Mouse (Mus musculus) ovary, postnatal 10 days (tissue): Measurements from ENCODE around the gene Copz1.
A peak's percentile ranks its signal among the peaks of the same experiment; 100 is the strongest.
"Not testable (repeated sequence)": the region's sequence is repeated elsewhere in the genome, so short reads cannot be mapped to it uniquely, and the experiment has no call there.

ENCODE experiments used
- DNase-seq: peaks from one replicate; pipeline ENCODE4 v3.0.0; 2022; ENCODE audit warnings: low spot score

The Copz1 gene

GRCm38 (mm10) chr15:103252660-103253059 lies 19.9 kb upstream of the Copz1 start:
- no peak for DNase-seq

- no peak for DNase-seq
These were observed 19.2 kb upstream of the Copz1 start for GRCm38 (mm10) chr15:103253352-103253751.

DNA sequence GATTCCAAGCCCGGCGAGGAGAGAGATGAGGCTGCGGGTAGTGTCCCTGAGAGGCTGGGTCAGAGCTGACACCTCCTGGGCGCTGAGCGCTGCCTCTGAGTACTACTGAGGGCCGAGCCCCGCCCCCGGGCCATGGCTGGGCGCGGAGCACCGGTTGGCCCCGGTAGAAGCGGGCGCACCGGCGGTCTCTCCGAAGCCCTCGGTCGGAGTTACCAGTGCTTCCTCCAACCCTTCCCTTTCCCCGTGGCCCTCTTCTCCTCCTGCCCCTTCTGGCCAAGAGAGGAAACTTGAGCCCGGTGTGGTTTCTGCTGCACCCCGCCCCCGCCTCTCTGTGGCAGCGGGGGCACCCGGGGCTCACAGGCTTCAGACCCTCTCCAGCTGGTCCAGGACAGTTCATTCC lies 17.3 kb upstream of the Copz1 start:
- DNase-seq, result peak; percentile 12

DNA sequence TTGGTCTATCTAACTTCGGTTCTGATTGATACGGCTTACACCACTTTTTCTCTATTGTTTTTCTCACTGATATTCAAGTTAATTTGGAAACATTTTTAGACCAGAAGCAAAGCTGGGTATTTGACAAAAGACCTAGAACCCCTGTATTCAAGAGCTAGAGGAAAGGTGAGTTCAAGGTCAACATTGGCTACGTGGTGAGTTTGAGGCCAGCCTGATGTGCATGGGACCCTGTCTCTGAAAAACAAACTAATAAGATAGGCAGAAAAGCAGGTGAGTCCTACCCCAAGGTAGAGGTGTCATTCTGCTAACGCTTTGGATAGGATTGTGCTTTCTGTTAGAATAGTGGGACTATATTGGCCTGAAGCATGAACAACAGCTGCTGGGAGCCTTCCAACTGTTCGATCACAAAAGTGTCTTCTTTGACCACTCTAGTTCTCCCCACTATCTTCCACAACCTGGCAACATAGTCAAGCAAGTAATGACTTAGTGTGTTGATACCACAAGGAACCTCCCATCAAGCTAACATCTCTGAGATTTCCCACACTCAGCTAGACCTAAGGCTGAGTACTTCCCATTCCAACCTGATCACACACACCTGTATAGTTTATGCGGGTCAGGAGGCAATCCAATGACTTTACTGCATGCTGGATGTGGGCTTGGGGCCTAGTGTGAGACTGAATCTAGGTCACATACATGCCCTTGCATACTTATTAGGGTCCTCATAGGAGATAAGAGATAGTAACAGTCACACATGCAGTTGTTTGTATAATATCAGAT lies 16.1 kb upstream of the Copz1 start:
- no peak for DNase-seq

DNA sequence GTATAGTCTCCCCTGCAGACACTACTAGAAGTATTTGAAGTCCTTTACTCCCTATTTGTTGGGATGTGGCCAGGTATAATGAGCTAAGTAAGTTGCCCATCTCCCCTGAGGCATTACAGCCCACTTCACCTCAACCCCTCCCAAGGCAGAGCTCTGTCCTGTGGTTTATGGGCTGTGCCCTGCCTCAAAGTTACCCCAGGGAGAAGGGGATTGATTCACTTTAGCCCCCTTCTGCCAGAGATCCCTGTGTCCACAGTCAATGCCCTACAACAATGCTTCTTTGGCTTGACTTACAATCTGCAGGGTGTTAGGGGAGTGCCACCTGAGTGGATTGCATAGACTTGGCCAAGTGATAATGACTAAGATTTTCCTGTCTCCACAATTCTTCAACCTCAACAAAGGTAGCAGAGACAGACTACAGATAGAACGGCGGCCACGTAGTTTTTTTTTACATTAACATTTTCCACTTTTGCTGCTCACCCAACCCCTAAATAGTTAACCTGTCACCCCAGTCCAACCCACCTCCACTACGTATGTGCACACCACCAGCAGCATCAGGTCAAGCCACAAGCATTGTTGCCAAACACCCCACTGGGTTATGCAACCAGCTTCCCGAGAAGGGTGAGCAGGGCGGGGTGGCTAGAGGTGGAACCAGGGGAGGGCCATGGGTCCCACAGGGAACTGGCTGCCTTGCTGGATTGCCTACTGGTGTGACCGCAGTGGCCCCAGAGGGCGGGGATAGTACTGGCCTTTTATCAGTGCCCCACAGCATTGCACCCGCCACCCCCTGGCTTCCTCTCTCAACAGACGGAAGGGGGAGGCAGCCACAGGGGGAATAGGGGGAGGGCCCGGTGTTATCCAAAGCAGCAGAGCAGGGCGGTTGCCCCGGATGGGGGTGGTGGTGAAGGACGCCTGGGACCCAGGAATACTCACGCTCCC lies 14.5 kb upstream of the Copz1 start, which contains the start of gene Nfe2:
Nfe2 (minus strand) TSS at position 614 of the 939 bp plus-strand sequence.
- DNase-seq, result peak; percentile 14

- DNase-seq, result no peak
These were observed 13.4 kb upstream of the Copz1 start for GRCm38 (mm10) chr15:103259162-103259561.

DNA sequence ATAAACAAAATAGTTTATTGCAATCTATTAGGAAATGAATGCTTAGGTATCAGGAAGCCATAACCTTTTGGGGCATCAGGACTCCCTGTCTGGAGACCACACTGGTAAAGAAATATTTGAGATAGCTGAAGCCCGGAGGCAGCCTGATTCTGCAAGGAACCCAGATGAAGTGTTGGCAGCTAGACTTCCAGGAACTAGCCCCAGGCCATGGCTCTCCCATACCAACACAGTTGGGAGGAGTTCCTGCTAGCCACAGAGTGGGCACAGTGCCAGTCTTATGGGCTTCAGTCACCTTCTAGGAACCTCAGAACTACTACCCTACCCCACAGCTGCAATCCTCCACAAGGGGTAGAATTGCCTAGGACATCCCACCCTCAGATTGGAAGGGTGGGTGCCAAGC lies 12.5 kb upstream of the Copz1 start:
- DNase-seq, result no peak

- no peak for DNase-seq
These were observed 7.7 kb upstream of the Copz1 start for GRCm38 (mm10) chr15:103264794-103265193.

DNA sequence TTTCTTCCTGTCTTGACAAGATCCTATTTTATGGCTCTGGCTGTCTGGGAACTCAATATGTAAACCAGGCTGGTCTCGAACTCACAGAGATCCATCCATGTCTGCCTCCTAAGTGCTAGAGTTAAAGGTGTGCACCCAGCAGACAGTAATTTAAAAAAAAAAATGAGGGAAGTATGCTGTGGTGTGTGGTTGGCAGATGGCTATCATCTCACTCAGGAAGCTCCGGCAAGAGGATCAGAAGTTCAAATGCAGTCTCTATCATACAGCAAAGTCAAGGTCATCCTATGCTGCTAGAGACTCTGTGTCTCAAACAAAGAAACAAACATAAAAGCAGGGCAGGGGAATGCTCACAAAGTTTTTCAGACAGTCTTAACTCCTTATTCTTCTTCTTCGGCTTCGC lies 3.6 kb upstream of the Copz1 start:
- DNase-seq, result no peak

- DNase-seq, result not testable (repeated sequence)
These were observed 3.4 kb downstream of the Copz1 start for GRCm38 (mm10) chr15:103275943-103276342.

DNA sequence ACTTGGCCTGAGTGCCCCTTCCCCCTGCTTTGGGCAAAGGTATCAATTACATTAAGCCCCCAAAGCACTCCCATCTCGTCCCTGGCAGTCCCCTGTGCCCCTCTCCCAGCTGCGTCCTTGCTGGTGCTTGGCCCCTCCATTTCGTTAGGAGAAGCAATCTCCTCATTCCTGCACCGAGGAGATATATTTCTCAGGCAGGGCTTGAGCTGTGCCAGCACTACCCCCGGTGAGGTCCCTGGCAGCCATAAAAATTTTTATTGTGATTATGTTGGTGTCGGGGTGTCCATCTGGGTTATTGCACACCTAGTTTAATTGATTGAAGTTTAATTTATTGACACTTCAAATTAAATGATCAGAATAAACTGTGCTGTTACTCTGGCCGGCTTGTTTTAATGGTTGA lies 5.4 kb downstream of the Copz1 start:
- DNase-seq, result no peak

GRCm38 (mm10) chr15:103279750-103280149 lies 7.2 kb downstream of the Copz1 start:
- no peak for DNase-seq

GRCm38 (mm10) chr15:103280817-103281464 lies 8.4 kb downstream of the Copz1 start:
- no peak for DNase-seq

GRCm38 (mm10) chr15:103281465-103282205 lies 9.1 kb downstream of the Copz1 start:
- no peak for DNase-seq

DNA sequence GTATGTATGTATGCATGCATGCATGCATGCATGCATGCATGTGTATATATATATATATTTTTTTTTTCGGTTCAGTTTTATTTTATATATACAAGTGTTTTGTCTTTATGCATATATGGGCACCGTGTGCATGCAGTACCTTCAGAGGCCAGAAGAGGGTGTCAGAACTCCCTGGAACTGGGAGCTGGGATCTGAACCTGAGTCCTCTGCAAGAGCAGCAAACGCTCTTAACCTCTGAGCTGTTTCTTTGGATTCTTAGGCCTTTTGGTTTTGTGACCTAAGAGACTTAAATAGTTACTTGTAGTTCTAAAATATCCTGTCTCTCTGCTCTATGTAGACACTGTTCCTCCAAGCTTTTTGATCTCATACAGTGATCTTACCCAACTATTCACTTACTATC lies 11.6 kb downstream of the Copz1 start:
- no peak for DNase-seq

- DNase-seq, result no peak
These were observed 12.1 kb downstream of the Copz1 start for GRCm38 (mm10) chr15:103284647-103285046.

DNA sequence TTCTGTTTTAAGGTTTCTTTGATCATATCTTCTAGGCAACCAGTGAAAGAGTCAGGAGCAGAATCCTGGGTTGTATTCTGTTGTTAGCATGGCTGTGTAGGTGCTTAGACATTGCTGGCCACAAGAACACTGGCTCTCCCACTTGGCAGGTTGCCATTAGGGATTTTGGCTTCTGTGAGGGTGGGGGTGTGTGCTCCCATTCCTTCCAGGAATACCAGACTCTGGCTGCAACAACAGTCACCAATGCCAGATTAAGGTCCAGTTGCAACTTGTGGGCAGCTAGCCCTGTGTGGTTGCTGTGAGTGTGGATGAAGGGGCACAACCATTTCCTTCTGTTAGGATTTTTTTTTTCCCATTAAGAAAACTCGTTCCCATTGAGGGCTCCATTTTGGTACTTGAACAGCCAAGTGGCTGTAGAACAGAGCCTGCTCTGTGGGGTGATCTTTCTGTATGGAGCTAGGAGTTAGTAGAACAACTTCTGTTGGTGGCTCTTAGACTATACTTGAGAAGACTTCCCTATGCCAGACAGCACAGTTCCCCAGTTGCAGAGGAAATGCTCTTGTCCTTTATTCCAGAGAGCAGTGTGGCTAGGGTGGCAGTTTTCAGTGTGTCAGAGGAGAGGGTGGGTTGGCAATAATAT lies 13.4 kb downstream of the Copz1 start:
- no peak for DNase-seq

DNA sequence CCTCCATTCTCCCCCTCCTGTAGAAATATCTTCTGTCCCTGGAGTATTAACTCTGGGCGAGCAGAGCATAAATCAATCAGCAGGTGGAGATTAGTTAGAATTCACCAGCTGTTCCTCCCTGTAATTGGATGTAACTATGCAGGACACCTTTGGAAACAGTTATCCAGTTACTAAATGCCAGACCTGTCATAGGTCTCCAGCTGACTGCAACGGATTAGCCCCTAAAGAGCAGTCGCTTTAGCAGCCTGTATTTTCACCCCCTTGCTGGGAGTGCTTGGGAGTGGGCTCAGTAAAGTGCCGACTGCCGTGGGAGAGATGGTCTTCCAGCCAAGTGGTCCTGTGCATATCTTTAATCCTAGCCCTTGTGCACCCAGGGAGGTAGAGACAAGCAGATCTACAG lies 17.1 kb downstream of the Copz1 start:
- no peak for DNase-seq

DNA sequence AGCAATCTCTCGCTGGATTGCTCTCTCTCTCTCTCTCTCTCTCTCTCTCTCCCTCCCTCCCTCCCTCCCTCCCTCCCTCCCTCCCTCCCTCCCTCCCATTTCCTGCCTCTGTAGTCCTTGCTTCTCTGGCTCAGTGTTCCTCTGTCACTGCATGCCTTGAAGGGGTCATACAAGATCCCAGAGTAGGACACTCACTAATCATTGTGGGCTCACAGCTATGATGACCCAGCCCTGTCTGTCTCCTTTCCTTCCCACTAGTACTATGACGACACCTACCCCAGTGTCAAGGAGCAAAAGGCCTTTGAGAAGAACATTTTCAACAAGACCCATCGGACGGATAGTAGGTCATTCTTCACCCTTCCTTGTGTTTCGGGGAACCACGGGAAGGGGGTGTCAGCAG lies 17.9 kb downstream of the Copz1 start:
- DNase-seq, result no peak

- no peak for DNase-seq
These were observed 18.3 kb downstream of the Copz1 start for GRCm38 (mm10) chr15:103290843-103291242.

DNA sequence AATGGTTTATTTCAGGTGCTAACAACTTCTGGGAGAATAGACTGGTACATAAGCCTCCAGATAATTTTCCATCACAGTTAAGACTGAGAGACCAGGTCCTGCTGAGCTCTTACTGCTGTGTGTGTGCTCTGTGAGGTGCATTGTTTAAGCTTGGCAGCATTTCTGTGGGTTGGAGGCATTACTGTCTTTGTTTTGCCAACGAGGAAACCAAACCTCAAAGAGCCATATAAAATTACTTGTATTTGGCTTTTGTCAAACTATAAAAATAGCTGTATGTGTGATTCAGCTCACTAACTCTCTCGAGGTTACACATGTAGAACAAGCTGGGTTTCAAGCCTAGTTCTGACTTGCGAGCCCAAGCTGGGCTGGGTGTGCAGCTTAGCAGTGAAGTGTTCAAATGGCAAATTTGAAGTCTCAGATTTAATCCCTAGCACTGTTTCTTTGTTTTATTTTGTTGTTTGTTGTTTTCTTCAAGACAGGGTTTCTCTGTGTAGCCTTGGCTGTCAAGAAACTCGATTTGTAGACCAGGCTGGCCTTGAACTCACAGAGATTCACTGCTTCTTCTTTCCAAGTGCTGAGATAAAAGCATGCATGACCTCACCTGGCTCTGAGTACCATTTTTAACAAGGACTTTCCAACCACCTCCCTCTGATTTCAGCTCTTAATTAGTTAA lies 20.3 kb downstream of the Copz1 start:
- no peak for DNase-seq
